Mouse (Mus musculus): ENCODE results near the gene Gm16503. TPM values are rescaled to one million over a fixed set of nuclear protein-coding genes. Genes with fewer than 3 reads are reported as not detected.
"Not testable (repeated sequence)": the region's sequence is repeated elsewhere in the genome, so short reads cannot be mapped to it uniquely, and the experiment has no call there.

Gene Gm16503
- 0.26 and 0.46 TPM in 2 replicates for polyA plus RNA-seq (2016; fragmentation: Nextera tagmentation; extraction: Ambion mirVana)

DNA sequence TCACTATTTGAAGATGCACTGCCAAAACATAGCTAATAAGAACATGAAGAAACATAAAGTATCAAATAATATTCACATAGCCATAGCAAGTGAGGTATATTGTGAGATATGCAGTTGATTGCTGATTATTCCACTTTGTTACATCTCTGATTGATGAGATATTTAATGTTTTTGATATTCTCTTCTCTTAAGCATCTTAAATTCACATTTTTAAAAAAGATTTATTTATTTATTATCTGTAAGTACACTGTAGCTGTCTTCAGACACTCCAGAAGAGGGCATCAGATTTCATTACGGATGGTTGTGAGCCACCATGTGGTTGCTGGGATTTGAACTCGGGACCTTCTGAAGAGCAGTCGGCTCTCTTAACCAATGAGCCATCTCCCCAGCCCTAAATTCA lies at the start of gene Gm16503:
Gene Gm16503 (plus strand): TSS at position 301 of the 400 bp plus-strand sequence.
- not testable (repeated sequence) for H3K4me3 ChIP-seq (replicated peaks); H3K36me3 ChIP-seq (replicated peaks); H3K27ac ChIP-seq; H3K9ac ChIP-seq; H3K4me2 ChIP-seq; H3K4me1 ChIP-seq; ATAC-seq (ENCODE audit: low FRiP score); H3K27me3 ChIP-seq
- WGBS = 89% methylated on average over 3 of the region's 3 CpGs
- peaks cover 47% of the 10 kb centered on the region for H3K9me3 ChIP-seq

DNA sequence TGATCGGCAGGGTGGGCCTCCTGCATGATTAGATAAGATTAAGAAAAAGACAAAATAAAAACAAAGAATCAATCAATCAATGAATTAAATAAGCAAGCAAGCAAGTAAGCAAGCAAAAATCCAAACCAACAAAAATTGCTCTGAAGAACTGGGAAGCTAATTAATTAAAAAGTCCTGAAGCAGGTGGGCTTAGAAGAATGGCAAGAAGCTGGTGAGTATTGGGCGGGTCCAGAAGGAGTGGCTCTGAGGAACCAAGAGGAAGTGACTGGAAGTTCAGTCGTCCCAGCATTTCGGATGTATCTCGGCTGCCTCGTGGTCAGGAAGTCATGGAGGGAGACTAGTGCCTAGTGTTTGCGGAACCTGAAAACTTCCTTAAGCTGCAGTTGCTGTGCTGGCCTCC lies 47.9 kb upstream of the Gm16503 start, which contains the start of gene Zfp982:
Gene Zfp982 (plus strand): TSS at position 301 of the 400 bp plus-strand sequence.
- ATAC-seq (ENCODE audit: low FRiP score); H3K36me3 ChIP-seq (replicated peaks); H3K9ac ChIP-seq; H3K27ac ChIP-seq; H3K4me2 ChIP-seq; H3K4me1 ChIP-seq; H3K27me3 ChIP-seq; H3K4me3 ChIP-seq (replicated peaks): not testable (repeated sequence)
- peaks cover 52% of the 10 kb centered on the region for H3K9me3 ChIP-seq
- 91% methylated on average over 7 of the region's 7 CpGs for WGBS

DNA sequence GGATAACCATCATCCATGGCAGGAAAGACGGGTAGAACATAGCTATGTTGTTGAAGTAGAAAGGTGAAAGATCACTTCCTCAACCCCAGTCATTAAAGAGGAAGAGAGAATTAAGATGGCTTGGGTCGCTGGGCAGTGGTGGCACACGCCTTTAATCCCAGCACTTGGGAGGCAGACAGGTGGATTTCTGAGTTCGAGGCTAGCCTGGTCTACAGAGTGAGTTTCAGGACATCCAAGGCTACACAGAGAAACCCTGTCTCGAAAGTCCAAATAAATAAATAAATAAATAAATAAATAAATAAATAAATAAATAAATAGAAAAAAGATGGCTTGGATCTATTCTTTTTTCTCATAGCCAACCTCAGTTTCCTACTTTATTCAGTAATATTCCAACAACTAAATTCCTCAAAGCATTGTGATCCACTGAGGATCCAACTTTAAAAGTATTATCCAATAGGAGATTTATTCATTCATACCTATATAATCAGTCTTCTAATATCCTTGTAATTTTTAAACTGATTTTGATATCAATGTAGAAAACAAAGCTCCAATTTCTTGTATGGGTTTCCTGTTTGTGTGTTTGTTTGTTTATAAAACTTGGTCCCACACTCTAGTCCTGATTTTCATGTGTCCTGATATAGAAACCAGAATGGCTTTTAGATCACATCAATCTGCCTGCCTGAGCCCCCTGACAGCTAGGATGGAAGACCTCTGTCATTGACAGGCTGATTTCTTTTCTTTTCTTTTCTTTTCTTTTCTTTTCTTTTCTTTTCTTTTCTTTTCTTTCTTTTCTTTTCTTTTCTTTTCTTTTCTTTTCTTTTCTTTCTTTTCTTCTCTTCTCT lies 41.0 kb upstream of the Gm16503 start:
- H3K9ac ChIP-seq; H3K4me1 ChIP-seq; H3K27ac ChIP-seq; H3K36me3 ChIP-seq (replicated peaks); H3K4me2 ChIP-seq; H3K27me3 ChIP-seq; H3K4me3 ChIP-seq (replicated peaks): not testable (repeated sequence)
- WGBS = 83% methylated on average over 5 of the region's 5 CpGs
- peak; percentile 60; the same call in 1 of the 2 replicates for ATAC-seq (ENCODE audit: low FRiP score)
- peaks cover 21% of the 10 kb centered on the region for H3K9me3 ChIP-seq

DNA sequence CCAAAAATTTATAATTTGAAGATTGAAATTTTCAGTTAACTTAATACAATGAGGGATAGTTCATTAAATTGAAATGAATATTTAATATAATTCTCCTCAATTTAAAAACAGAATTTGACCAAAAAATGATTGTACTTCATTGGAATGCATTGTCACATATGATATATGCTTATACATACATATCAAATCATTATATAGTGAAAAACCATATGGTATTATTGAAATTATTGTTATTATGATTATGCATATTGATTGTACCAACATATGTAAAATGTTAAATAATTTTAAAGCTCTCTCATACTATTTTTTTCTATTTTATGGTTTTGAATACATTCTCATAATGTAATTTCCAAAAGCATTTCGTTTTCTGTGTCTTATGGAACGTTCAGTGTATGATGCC lies 30.8 kb upstream of the Gm16503 start:
- H3K4me1 ChIP-seq = no peaks in the 10 kb centered on the region
- H3K36me3 ChIP-seq (replicated peaks) = no peaks in the 10 kb centered on the region
- WGBS = 87% methylated on average over 2 of the region's 2 CpGs
- no peaks in the 10 kb centered on the region for H3K27me3 ChIP-seq
- no peak overlapping the region for H3K4me3 ChIP-seq (replicated peaks)
- H3K9me3 ChIP-seq = peaks cover 22% of the 10 kb centered on the region
- ATAC-seq (ENCODE audit: low FRiP score) = no peak
- no peak overlapping the region for H3K9ac ChIP-seq
- no peak overlapping the region for H3K27ac ChIP-seq
- no peak overlapping the region for H3K4me2 ChIP-seq

DNA sequence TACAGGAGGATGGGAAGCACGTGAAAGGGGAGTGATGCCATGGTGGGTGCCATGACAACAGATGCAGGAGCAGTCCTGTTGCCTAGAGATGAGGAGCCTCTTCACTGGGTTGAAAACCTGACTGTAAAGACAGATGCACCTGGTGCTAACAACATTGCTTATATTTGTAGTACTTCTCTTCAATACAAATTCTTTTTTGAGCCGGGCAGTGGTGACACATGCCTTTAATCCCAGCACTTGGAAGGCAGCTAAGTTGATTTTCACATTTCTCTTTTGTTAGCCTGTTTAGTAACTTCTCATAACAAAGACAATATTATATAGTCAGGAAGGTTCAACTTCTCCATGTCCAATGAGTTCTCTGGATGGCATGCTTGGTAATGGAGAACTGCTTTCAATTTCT lies 21.0 kb upstream of the Gm16503 start:
- peak; percentile 11; the same call in 1 of the 2 replicates for ATAC-seq (ENCODE audit: low FRiP score)
- no peaks in the 10 kb centered on the region for H3K27me3 ChIP-seq
- H3K9me3 ChIP-seq = peaks cover 72% of the 10 kb centered on the region
- no peaks in the 10 kb centered on the region for H3K36me3 ChIP-seq (replicated peaks)
- no peak overlapping the region for H3K4me3 ChIP-seq (replicated peaks)
- H3K4me2 ChIP-seq = no peak overlapping the region
- no peaks in the 10 kb centered on the region for H3K4me1 ChIP-seq
- 65% methylated on average over 2 of the region's 2 CpGs for WGBS
- H3K27ac ChIP-seq = no peak overlapping the region
- no peak overlapping the region for H3K9ac ChIP-seq

DNA sequence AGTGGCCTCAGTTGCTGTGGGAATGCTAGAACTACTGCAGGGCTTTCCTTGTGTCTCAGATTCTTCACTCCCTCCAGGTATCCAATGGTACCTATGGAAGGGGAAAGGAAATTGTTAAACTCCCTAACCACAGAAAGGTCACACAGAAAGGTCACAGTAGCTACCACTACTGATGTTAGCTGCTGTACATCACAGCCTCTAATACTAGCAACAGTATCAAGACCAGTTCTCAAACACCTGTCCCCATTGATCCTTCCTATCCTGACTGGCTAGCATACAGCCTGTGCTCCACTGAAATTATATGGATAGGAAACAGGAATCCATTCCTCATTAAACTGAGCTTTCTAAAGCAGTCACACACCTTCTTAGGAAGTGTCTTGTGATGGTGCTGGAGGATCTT lies 19.9 kb upstream of the Gm16503 start:
- Histone ChIP-seq H3K4me2 (no peak overlapping the region), H3K36me3 (replicated peaks) (no peaks in the 10 kb centered on the region), H3K4me1 (no peaks in the 10 kb centered on the region), H3K4me3 (replicated peaks) (no peak overlapping the region), H3K27ac (no peak overlapping the region), H3K9ac (no peak overlapping the region), H3K9me3 (peaks cover 75% of the 10 kb centered on the region), H3K27me3 (no peaks in the 10 kb centered on the region)
- ATAC-seq (ENCODE audit: low FRiP score) = no peak

DNA sequence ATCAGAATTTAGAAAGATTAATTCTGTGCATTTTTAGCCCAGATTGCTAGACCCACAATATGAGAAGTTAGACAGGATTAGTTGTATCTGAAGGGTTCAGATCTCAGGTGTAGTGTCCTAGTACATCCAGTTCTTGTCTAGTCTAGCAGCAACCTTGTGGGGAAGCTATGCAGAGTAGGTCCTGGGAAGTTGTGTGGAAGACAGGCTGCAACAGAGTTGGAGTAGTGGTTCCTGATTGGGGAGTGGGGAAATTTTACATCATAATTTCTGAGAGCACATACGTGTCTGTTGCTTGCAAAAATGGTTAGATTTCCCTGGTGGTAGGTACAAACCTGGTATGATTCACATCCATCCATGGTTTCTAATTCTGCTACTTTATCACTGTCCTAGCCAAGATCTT lies 14.9 kb upstream of the Gm16503 start:
- H3K4me1 ChIP-seq = no peaks in the 10 kb centered on the region
- ATAC-seq (ENCODE audit: low FRiP score) = no peak
- H3K27ac ChIP-seq = no peak overlapping the region
- H3K4me2 ChIP-seq = no peak overlapping the region
- H3K9me3 ChIP-seq = peaks cover 65% of the 10 kb centered on the region
- no peak overlapping the region for H3K9ac ChIP-seq
- no peaks in the 10 kb centered on the region for H3K36me3 ChIP-seq (replicated peaks)
- no peak overlapping the region for H3K4me3 ChIP-seq (replicated peaks)
- 93% methylated on average over 1 of the region's 1 CpGs for WGBS
- H3K27me3 ChIP-seq = no peaks in the 10 kb centered on the region

DNA sequence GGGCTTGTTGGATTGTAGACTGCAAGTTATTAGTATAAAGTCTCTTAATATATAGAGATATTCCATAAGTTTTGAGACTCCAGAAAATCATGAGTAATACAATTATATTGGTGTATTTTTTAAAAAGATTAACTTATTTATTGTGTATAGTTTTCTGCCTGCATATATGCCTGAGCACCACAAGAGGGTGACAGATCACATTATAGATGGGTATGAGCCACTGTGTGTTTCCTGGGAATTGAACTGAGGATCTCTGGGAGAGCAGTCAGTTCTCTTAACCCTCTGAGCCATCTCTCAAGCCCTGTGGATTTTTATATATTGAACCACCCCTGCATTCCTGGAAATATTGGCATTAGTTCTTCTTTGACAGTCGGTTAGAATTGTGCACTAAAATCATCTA lies 9.7 kb upstream of the Gm16503 start:
- Histone ChIP-seq H3K4me2 (no peak overlapping the region), H3K27ac (no peak overlapping the region), H3K4me3 (replicated peaks) (no peak overlapping the region), H3K4me1 (no peaks in the 10 kb centered on the region), H3K36me3 (replicated peaks) (no peaks in the 10 kb centered on the region), H3K9me3 (peaks cover 43% of the 10 kb centered on the region), H3K27me3 (no peaks in the 10 kb centered on the region), H3K9ac (no peak overlapping the region)
- ATAC-seq (ENCODE audit: low FRiP score) = no peak
- 90% methylated on average over 1 of the region's 1 CpGs for WGBS

DNA sequence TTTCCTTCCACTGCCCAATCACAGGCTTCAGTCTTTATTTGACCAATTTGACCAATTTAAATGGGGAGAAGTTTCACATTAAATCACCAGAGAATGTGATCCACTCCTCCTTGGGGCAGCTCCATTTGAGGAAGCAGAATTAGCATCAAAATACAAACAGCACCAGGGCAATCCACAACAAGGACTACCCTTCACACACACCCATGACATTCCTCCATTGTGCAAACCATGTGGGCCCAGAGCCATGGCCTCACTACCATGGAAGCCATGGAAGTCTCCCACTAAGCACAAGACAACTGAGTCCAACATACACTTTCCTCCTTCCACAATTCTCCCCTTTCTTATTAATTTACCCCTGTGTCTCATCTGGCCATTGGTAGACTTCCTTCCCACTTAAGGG lies 4.1 kb upstream of the Gm16503 start:
- H3K4me2 ChIP-seq; ATAC-seq (ENCODE audit: low FRiP score); H3K4me1 ChIP-seq; H3K36me3 ChIP-seq (replicated peaks); H3K4me3 ChIP-seq (replicated peaks); H3K9ac ChIP-seq; H3K27me3 ChIP-seq; H3K27ac ChIP-seq: not testable (repeated sequence)
- H3K9me3 ChIP-seq = peaks cover 44% of the 10 kb centered on the region

DNA sequence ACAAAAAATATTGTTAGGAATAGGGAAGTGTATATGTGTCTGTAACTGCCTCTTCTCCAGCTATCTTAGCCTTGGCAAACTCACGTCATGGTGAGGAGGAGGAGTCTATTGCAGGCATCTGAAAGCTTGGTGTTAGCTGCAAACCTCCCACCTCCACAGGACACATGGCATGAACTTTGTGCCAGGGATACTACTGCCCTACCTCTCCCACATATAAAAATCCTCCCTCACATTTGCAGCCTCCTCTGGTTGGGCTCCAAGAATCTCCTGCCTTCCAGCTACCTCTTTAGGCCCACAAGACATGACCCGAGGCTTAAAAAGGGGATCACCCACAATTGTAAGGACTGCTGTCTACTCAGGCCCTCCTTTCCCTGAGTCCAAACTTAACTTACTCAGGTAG lies 2.3 kb upstream of the Gm16503 start:
- no peaks in the 10 kb centered on the region for H3K4me1 ChIP-seq
- no peak overlapping the region for H3K4me3 ChIP-seq (replicated peaks)
- H3K27ac ChIP-seq = no peak overlapping the region
- H3K36me3 ChIP-seq (replicated peaks) = no peaks in the 10 kb centered on the region
- WGBS = 78% methylated on average over 2 of the region's 2 CpGs
- no peak for ATAC-seq (ENCODE audit: low FRiP score)
- no peaks in the 10 kb centered on the region for H3K27me3 ChIP-seq
- no peak overlapping the region for H3K4me2 ChIP-seq
- H3K9ac ChIP-seq = no peak overlapping the region
- peaks cover 39% of the 10 kb centered on the region for H3K9me3 ChIP-seq

DNA sequence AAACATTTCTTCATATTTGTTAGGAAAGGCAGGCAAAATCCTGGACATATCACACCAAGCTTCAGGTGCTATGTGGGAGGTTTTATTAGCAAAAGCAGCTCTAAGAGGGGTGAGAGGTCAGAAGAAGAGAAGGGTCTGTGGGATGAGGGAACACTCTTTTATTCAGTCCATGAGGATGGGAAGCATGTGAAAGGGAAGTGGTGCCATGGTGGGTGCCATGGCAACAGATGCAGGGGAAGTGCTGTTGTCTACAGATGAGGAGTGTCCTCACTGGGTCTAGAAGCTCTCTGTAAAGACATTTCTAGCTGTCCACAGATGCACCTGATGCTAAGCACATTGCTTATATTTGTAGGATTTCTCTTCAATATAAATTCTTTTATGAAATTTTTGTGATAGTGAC lies 1.1 kb downstream of the Gm16503 start:
- no peaks in the 10 kb centered on the region for H3K4me1 ChIP-seq
- peaks cover 39% of the 10 kb centered on the region for H3K9me3 ChIP-seq
- no peak overlapping the region for H3K4me3 ChIP-seq (replicated peaks)
- H3K27ac ChIP-seq = no peak overlapping the region
- H3K4me2 ChIP-seq = no peak overlapping the region
- H3K27me3 ChIP-seq = no peaks in the 10 kb centered on the region
- no peak for ATAC-seq (ENCODE audit: low FRiP score)
- no peak overlapping the region for H3K9ac ChIP-seq
- H3K36me3 ChIP-seq (replicated peaks) = no peaks in the 10 kb centered on the region

DNA sequence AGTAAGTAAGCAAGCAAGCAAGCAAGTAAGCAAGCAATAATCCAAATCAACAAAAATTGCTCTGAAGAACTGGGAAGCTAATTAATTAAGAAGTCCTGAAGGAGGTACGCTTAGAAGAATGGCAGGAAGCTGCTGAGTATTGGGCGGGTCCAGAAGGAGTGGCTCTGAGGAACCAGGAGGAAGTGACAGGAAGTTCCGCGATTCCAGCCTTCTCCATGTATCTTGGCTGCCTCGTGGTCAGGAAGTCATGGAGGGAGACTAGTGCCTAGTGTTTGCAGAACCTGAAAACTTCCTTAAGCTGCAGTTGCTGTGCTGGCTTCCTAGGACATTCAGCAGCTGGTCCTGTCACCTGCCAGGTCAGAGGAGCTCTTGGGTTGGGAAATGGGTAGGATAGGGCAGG lies 13.1 kb downstream of the Gm16503 start, which contains the start of gene Zfp985:
Gene Zfp985 (plus strand): TSS at position 207 of the 400 bp plus-strand sequence.
- not testable (repeated sequence) for H3K4me3 ChIP-seq (replicated peaks); H3K4me1 ChIP-seq; ATAC-seq (ENCODE audit: low FRiP score); H3K27ac ChIP-seq; H3K36me3 ChIP-seq (replicated peaks); H3K9ac ChIP-seq; H3K27me3 ChIP-seq; H3K4me2 ChIP-seq
- H3K9me3 ChIP-seq = peaks cover 18% of the 10 kb centered on the region
- 79% methylated on average over 5 of the region's 5 CpGs for WGBS

DNA sequence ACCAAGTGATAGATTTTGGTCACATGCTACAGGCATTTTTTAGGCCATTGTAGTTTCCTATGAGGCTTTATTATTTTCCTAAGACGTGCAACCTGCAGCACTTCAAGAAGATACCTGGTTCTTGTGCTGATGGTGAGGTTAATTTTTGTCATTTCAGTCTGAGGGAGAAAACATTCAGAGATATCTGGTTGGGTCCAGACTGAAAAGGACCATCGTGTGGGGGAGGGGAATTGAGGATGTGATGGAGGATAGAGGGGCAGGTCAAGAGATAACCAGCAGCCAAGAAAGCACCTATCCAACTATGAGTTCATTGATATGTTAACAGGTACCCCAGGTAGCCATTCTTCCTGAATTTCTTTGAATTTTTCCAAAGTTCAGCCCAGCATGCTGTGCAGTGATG lies 14.3 kb downstream of the Gm16503 start:
- not testable (repeated sequence) for H3K27me3 ChIP-seq; H3K4me3 ChIP-seq (replicated peaks); H3K4me1 ChIP-seq; ATAC-seq (ENCODE audit: low FRiP score); H3K9ac ChIP-seq; H3K4me2 ChIP-seq; H3K27ac ChIP-seq; H3K36me3 ChIP-seq (replicated peaks)
- WGBS = 82% methylated on average over 2 of the region's 2 CpGs
- H3K9me3 ChIP-seq = peaks cover 18% of the 10 kb centered on the region

Data from forebrain, embryonic 12.5 days (tissue).